Mouse (Mus musculus): ENCODE results near the gene Cdc42bpg.

The Cdc42bpg gene

GRCm38 (mm10) chr19:6349215-6349983, 43.1 kb downstream of the Cdc42bpg start:
- DNase-seq (ENCODE audit: low read depth), result no peak

- DNase-seq (ENCODE audit: low read depth), result no peak
These were observed 45.3 kb downstream of the Cdc42bpg start for GRCm38 (mm10) chr19:6351431-6352106.

GRCm38 (mm10) chr19:6352107-6352505, 45.9 kb downstream of the Cdc42bpg start:
- no peak for DNase-seq (ENCODE audit: low read depth)

- no peak for DNase-seq (ENCODE audit: low read depth)
These were observed 47.8 kb downstream of the Cdc42bpg start for GRCm38 (mm10) chr19:6354030-6354429.

- DNase-seq (ENCODE audit: low read depth), result no peak
These were observed 55.0 kb downstream of the Cdc42bpg start for GRCm38 (mm10) chr19:6361291-6361690.

- no peak for DNase-seq (ENCODE audit: low read depth)
These were observed 56.8 kb downstream of the Cdc42bpg start for GRCm38 (mm10) chr19:6363091-6363410.

- peak; percentile 100 for DNase-seq (ENCODE audit: low read depth)
These were observed 57.4 kb downstream of the Cdc42bpg start, which contains the start of gene Sf1 for GRCm38 (mm10) chr19:6363411-6364240. Gene Sf1, plus strand, starts transcription at chr19:6363690.

GRCm38 (mm10) chr19:6364317-6364725, 58.1 kb downstream of the Cdc42bpg start:
- DNase-seq (ENCODE audit: low read depth), result peak; percentile 95

- no peak for DNase-seq (ENCODE audit: low read depth)
These were observed 58.6 kb downstream of the Cdc42bpg start for GRCm38 (mm10) chr19:6364842-6365241.

- DNase-seq (ENCODE audit: low read depth), result no peak
These were observed 63.9 kb downstream of the Cdc42bpg start for GRCm38 (mm10) chr19:6370175-6370574.

GRCm38 (mm10) chr19:6372433-6372832, 66.2 kb downstream of the Cdc42bpg start:
- no peak for DNase-seq (ENCODE audit: low read depth)

GRCm38 (mm10) chr19:6373539-6374400, 67.5 kb downstream of the Cdc42bpg start:
- DNase-seq (ENCODE audit: low read depth), result peak; percentile 90

- DNase-seq (ENCODE audit: low read depth), result no peak
These were observed 68.3 kb downstream of the Cdc42bpg start for GRCm38 (mm10) chr19:6374571-6374970.

Data from naive thymus-derived CD4-positive, alpha-beta T cell, adult 2 months (primary cell).